Mouse (Mus musculus) lung, postnatal 0 days (tissue): ENCODE data around the gene Plekhm3.

Source experiments
- CTCF ChIP-seq: IDR thresholded peaks from 2 replicates; pipeline ENCODE4 v1.5.1; 2016; ENCODE audit warnings: antibody characterized with exemption, mild to moderate bottlenecking
- EP300 ChIP-seq: IDR thresholded peaks from 2 replicates; pipeline ENCODE4 v1.6.1; 2016; ENCODE audit warnings: antibody characterized with exemption, mild to moderate bottlenecking, control low read depth

DNA sequence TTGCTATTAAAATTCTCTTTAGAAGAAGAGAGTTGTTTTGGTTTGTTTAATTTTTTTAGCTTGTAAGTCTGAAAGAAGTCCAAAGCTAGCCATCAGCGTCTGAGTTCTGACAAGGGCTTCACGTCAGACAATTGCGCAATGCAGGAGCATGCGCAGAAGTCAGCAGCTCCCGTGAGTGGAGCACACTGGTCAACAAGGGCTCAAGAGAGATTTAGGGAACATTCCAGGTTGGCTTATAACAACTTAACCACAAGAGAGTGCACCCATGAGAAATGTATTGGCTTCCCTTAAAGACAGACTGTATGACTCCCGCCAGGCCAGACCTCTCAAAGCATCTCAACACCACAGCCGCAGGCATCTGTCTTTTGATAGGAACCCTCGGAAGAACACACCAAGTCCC is 203.5 kb downstream of the Plekhm3 start:
- no peak for TF ChIP-seq CTCF
- TF ChIP-seq EP300: peak; percentile 62
